Mouse (Mus musculus) intestine, embryonic 15.5 days (tissue): ENCODE measurements around the gene Cacna1e. TPM values are rescaled to one million over a fixed set of nuclear protein-coding genes. Genes with fewer than 3 reads are reported as not detected.

Experiments
- ATAC-seq: fragments of 200-750 bp; cut with Nextera tagmentation; 2 replicates; pipeline ENCODE4 v1.8.0; 2017; ENCODE audit warnings: moderate TSS enrichment, moderate library complexity
- H3K27ac ChIP-seq: fragments of 300-500 bp; sonication (generic); 2 replicates; pipeline ENCODE4 v1.5.1; 2015; ENCODE audit warnings: mild to moderate bottlenecking, inconsistent platforms
- H3K27me3 ChIP-seq: fragments of 300-500 bp; sonication (generic); replicated peaks from 2 replicates; pipeline ENCODE4 v1.6.1; 2015; ENCODE audit warnings: inconsistent platforms
- H3K36me3 ChIP-seq: fragments of 300-500 bp; sonication (generic); 2 replicates; pipeline ENCODE4 v1.6.1; 2015; ENCODE audit warnings: inconsistent platforms
- H3K4me1 ChIP-seq: fragments of 300-500 bp; sonication (generic); replicated peaks from 2 replicates; pipeline ENCODE4 v1.6.1; 2015; ENCODE audit warnings: inconsistent platforms
- H3K4me2 ChIP-seq: fragments of 300-500 bp; sonication (generic); replicated peaks from 2 replicates; pipeline ENCODE4 v1.6.1; 2015; ENCODE audit warnings: mild to moderate bottlenecking, inconsistent platforms
- H3K4me3 ChIP-seq: fragments of 300-500 bp; sonication (generic); replicated peaks from 2 replicates; pipeline ENCODE4 v1.5.1; 2015; ENCODE audit warnings: inconsistent platforms
- H3K9ac ChIP-seq: fragments of 300-500 bp; sonication (generic); 2 replicates; pipeline ENCODE4 v1.6.1; 2015; ENCODE audit warnings: inconsistent platforms
- H3K9me3 ChIP-seq: fragments of 300-500 bp; sonication (generic); 2 replicates; pipeline ENCODE4 v1.6.1; 2016; ENCODE audit warnings: inconsistent platforms
- WGBS: fragments of 180-500 bp; shearing (Covaris S2); methylation state at CpG from one replicate; pipeline ENCODE4 v1.1.7; 2015; 5-methylcytosine and 5-hydroxymethylcytosine counted together
- polyA plus RNA-seq: library from polyadenylated mRNA; unstranded; fragments of >200 nt; fragmentation: Nextera tagmentation; extraction: Ambion mirVana; gene quantifications from 2 replicates; pipeline ENCODE4 v1.2.1, GENCODE M21; 2015

Cacna1e gene
- polyA plus RNA-seq, 1 experiment from 2014 or later = 0.85 TPM

DNA sequence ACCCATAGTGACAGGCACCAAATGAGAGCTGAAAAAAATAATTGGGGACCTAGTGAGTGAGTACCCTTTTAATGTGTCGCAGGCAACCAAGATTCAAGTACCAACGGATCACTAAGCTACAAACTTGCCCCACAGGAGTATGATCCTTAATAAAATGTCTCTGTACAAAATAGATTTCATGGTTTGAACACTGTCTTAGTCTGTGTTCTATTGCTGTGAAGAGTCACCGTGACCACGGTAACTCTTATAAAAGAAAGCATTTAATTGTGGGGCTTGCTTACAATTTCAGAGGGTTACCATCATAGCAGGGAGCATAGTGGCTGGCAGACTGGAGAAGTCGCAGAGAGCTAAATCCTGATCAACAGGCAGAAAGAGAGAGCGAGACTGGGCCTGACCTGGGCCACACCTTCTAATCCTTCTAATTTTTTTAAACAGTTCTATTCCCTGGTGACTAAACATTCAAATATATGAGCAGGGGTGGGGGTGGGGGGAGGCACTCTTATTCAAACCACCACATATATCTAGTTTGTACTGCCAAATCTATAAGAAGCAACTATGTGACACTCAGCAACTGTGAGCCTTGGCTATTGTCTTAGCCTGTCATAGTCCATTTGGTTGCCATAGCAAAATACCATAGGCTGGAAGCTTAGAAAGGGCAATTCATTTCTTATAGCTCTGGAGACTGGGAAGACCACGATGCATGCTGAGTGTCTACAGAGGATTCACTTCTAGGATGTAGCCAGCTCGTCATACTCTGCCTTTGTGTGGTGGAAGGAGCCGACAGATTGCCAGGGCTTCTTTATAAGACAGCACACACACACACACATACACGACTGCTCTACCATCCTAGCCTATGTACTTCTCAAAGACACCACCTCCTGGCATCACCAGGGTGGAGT is 52.8 kb downstream of the Cacna1e start:
- Histone ChIP-seq H3K27ac (no peak overlapping the region), H3K4me1 (no peaks in the 10 kb centered on the region), H3K36me3 (no peaks in the 10 kb centered on the region), H3K4me2 (no peak overlapping the region), H3K9me3 (no peaks in the 10 kb centered on the region), H3K27me3 (no peaks in the 10 kb centered on the region), H3K4me3 (no peak overlapping the region), H3K9ac (no peak overlapping the region)
- WGBS = 82% methylated on average over 10 of the region's 10 CpGs
- no peak for ATAC-seq

DNA sequence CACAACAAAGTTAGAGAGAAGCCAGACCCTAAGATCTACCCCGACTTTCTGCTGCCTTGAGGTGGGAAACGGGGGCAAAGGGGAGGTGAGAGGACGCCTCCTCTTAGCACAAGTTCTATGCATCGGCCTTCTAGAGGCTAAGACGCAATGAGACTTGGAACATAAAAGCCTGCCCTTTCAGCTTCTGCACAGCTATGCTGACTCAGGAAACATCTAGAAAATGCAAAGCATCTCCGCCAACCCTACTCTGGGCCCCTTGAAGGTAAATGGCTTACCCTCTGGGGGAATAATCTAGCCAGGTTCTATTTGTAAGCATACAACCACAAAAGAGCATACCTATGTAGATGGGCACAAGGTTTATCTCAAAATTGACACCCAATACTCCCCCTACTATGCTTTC is 54.2 kb downstream of the Cacna1e start:
- no peak overlapping the region for H3K4me2 ChIP-seq
- no peak overlapping the region for H3K9ac ChIP-seq
- H3K27me3 ChIP-seq = no peaks in the 10 kb centered on the region
- no peaks in the 10 kb centered on the region for H3K36me3 ChIP-seq
- 79% methylated on average over 6 of the region's 6 CpGs for WGBS
- ATAC-seq = no peak
- H3K27ac ChIP-seq = no peak overlapping the region
- no peaks in the 10 kb centered on the region for H3K4me1 ChIP-seq
- no peaks in the 10 kb centered on the region for H3K9me3 ChIP-seq
- no peak overlapping the region for H3K4me3 ChIP-seq

DNA sequence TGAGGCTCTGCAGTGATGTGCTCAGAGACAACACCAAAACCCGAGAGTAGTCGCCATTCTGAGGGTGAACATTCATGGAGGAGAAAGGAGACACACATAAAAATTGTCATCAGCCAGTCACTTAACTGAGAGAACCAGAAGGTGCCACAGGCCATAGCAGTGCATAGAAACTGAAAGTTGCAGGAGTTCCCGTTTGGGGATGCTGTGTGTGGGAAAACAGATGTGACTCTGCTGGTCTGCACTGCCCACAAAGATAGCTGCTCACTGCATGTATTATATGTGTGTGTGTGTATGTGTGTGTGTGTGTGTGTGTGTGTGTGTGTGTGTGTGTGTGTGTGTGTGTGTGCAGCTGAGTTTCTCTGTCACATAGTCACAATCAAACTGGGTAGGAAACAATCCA is 61.2 kb downstream of the Cacna1e start:
- no peak overlapping the region for H3K27ac ChIP-seq
- H3K9ac ChIP-seq = no peak overlapping the region
- H3K27me3 ChIP-seq = no peaks in the 10 kb centered on the region
- H3K4me2 ChIP-seq = no peak overlapping the region
- H3K36me3 ChIP-seq = no peaks in the 10 kb centered on the region
- no peak overlapping the region for H3K4me3 ChIP-seq
- H3K9me3 ChIP-seq = no peaks in the 10 kb centered on the region
- H3K4me1 ChIP-seq = no peaks in the 10 kb centered on the region
- 58% methylated on average over 3 of the region's 3 CpGs for WGBS
- no peak for ATAC-seq

DNA sequence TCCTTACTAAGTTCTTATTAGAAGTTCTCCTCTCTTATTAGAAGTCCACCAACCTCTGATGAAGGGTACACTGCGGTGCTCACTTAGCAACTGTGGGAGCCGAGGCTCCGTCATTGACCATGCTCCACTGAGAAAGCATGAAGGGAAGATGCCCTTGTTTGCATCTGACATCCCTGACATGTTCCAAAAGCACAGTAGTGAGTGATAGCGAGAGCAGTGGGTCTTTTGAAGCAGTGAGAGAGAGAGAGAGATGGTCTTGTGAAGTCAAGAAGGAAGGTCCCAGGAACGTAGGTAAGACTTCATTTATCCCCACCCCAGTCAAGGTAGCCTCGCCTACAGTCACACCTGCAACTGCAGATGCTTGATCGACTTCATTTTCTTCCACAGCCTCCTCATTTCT is 63.9 kb downstream of the Cacna1e start:
- Histone ChIP-seq H3K36me3 (no peaks in the 10 kb centered on the region), H3K4me3 (no peak overlapping the region), H3K27me3 (no peaks in the 10 kb centered on the region), H3K27ac (no peak overlapping the region), H3K9me3 (no peaks in the 10 kb centered on the region), H3K4me2 (no peak overlapping the region), H3K9ac (no peak overlapping the region), H3K4me1 (no peaks in the 10 kb centered on the region)
- ATAC-seq = no peak
- 82% methylated on average over 7 of the region's 7 CpGs for WGBS

DNA sequence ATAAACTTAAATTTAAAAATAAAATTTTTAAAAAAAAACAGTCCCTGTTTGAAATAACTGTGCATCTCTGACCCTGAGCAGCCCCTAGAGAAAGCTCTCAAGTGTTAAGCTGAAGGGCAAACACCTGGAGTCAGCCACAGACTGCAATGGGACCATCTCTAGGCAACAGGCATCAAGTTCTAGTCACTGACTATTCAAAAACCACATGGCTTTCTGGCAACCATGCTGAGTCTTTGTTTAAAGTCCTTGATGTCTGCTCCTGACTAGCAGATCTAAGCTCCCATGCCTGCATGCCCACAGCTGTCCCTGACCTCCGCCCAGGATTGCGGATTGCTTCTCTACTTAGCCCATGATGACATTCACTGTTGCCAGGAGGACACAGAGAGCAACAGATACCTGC is 64.3 kb downstream of the Cacna1e start:
- Histone ChIP-seq H3K4me1 (no peaks in the 10 kb centered on the region), H3K9ac (no peak overlapping the region), H3K4me2 (no peak overlapping the region), H3K27me3 (no peaks in the 10 kb centered on the region), H3K4me3 (no peak overlapping the region), H3K36me3 (no peaks in the 10 kb centered on the region), H3K27ac (no peak overlapping the region), H3K9me3 (no peaks in the 10 kb centered on the region)
- ATAC-seq = no peak
- WGBS = 86% methylated on average over 2 of the region's 2 CpGs

DNA sequence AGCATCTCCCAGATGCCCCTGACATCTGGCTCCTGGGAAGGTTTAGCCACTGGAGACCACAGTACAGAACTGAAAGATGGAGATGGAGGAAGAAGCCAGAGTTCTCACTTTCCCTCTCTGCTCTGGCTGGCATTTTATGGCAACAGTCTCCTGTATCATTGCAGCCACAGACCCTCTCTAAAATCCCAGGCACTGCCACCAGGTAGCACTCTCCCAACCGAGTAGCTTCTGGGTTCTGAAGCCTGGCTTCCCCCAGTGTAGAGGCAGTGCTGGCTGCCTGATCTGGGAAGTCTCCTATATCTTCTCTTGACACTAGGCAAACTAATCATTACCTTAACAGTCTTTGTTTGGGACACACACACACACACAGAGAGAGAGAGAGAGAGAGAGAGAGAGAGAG is 65.6 kb downstream of the Cacna1e start:
- Histone ChIP-seq H3K9ac (no peak overlapping the region), H3K36me3 (no peaks in the 10 kb centered on the region), H3K27me3 (no peaks in the 10 kb centered on the region), H3K4me3 (no peak overlapping the region), H3K4me2 (no peak overlapping the region), H3K4me1 (no peaks in the 10 kb centered on the region), H3K27ac (no peak overlapping the region), H3K9me3 (no peaks in the 10 kb centered on the region)
- 19% methylated on average over 1 of the region's 1 CpGs for WGBS
- ATAC-seq = no peak

DNA sequence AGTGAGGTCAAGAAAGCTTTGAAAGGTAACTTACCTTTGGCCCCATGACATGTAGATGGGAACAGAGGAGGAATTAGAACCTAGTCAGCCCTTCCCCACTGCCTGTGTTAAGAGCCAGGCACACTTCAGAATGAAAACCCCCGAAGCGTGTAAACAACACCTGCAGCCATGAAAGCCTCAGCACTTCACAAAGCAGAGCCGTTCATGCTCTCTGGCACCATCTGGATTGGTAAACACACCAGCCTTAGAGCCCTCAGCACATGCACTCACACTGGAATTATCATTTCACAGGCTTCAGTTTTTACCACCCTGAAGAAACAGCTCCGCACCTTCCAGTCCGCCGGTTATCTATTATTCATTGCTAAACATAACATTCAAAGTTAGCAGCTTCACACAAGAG is 67.5 kb downstream of the Cacna1e start:
- no peak overlapping the region for H3K27ac ChIP-seq
- WGBS = 34% methylated on average over 6 of the region's 6 CpGs
- H3K4me3 ChIP-seq = no peak overlapping the region
- no peak overlapping the region for H3K9ac ChIP-seq
- H3K9me3 ChIP-seq = no peaks in the 10 kb centered on the region
- no peaks in the 10 kb centered on the region for H3K4me1 ChIP-seq
- H3K4me2 ChIP-seq = no peak overlapping the region
- no peaks in the 10 kb centered on the region for H3K27me3 ChIP-seq
- no peak for ATAC-seq
- H3K36me3 ChIP-seq = no peaks in the 10 kb centered on the region

DNA sequence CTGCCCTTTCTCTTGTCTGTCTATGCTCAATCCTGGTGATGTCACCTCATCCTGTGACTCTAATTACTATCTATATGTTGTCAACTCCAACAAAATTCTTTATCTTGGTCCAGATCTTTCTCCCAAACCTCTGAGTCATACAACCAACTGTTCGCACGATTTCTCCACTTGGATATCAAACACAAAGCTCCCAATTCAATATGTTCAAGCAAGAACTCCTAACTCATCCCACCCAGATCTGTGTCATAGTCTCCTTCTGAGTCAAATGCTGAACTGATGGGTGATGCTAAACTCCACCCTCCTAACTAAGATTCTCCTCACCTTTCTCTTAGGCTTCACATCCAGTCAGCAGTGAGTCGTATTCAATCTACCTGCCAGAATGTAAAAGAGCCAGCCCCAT is 68.0 kb downstream of the Cacna1e start:
- H3K4me1 ChIP-seq = no peaks in the 10 kb centered on the region
- no peak overlapping the region for H3K4me3 ChIP-seq
- H3K27me3 ChIP-seq = no peaks in the 10 kb centered on the region
- H3K9ac ChIP-seq = no peak overlapping the region
- no peak for ATAC-seq
- H3K4me2 ChIP-seq = no peak overlapping the region
- H3K9me3 ChIP-seq = no peaks in the 10 kb centered on the region
- no peak overlapping the region for H3K27ac ChIP-seq
- WGBS = 93% methylated on average over 3 of the region's 3 CpGs
- H3K36me3 ChIP-seq = no peaks in the 10 kb centered on the region

DNA sequence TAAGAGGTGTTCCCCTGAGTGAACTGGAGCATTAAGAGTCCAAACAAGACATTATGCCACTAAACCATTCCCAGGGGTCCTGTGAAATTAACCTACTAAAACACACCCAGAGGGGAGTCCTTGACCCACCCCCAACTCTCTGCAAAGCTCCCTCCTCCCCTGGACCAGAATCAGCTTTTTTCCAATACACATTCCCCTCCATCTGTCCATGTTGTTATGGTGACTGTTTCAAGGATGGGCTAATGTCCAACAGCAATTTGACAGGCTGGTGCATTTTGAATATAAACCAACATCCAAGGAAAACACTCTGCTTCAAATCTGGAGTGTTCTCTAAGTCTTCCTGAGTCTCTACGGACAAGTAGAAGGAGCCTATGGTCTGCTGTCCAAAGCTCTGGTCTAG is 78.6 kb downstream of the Cacna1e start:
- Histone ChIP-seq H3K9ac (no peak overlapping the region), H3K27me3 (no peaks in the 10 kb centered on the region), H3K4me2 (no peak overlapping the region), H3K4me1 (no peaks in the 10 kb centered on the region), H3K27ac (no peak overlapping the region), H3K9me3 (no peaks in the 10 kb centered on the region), H3K4me3 (no peak overlapping the region), H3K36me3 (no peaks in the 10 kb centered on the region)
- WGBS = 86% methylated on average over 1 of the region's 1 CpGs
- no peak for ATAC-seq

DNA sequence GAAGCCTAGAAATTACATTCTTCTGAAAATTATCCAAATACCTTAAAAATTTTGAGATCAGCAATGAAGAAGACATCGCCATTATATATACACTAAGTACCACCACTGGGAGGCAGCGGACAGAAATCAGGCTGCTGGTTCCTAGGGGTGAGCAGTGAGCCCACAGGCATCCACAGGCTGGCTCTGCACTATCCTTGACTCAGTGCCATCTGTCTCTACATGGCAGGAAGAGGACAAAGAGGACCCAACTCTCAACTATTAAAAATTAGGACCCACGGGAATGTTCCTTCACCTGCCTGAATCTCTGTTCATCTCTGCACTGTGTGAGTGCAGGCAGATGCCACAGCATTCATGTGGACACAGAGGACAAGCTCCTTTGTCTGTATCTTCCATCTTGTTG is 79.3 kb downstream of the Cacna1e start:
- no peaks in the 10 kb centered on the region for H3K27me3 ChIP-seq
- WGBS = 98% methylated on average over 3 of the region's 3 CpGs
- no peaks in the 10 kb centered on the region for H3K4me1 ChIP-seq
- ATAC-seq = no peak
- H3K36me3 ChIP-seq = no peaks in the 10 kb centered on the region
- no peaks in the 10 kb centered on the region for H3K9me3 ChIP-seq
- no peak overlapping the region for H3K9ac ChIP-seq
- no peak overlapping the region for H3K4me2 ChIP-seq
- no peak overlapping the region for H3K4me3 ChIP-seq
- H3K27ac ChIP-seq = no peak overlapping the region

DNA sequence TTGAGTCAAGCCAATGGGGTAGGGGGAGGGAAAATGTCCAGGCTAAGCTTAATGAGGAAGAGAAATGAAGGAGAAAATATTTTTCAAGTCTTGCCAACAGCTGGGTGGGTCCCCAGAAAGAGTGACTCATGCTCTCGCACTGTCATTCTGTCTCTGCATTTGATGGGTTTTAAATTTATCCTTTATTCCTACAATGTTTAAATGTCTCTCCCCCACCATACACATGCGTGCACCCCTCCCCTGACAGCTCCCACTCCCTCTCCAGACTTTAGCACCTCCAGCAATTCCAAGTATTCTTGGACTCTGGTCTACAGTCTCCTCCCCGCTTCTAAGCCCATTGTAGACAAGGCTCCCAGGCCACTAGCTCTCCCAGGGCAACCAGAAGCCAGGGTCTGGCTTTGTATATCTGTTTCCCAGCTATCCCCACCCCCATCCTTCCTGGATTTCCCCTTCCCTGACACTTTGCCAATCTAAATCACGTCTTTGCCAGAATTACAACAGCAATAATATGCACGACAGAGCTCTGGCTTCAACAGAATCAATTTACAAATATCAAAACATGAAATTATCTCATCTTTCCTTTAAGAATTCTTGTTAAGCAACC is 81.9 kb downstream of the Cacna1e start:
- 54% methylated on average over 5 of the region's 5 CpGs for WGBS
- Histone ChIP-seq H3K4me3 (no peak overlapping the region), H3K9ac (no peak overlapping the region), H3K27ac (no peak overlapping the region), H3K27me3 (no peaks in the 10 kb centered on the region), H3K4me1 (no peaks in the 10 kb centered on the region), H3K9me3 (no peaks in the 10 kb centered on the region), H3K4me2 (no peak overlapping the region), H3K36me3 (no peaks in the 10 kb centered on the region)
- no peak for ATAC-seq

DNA sequence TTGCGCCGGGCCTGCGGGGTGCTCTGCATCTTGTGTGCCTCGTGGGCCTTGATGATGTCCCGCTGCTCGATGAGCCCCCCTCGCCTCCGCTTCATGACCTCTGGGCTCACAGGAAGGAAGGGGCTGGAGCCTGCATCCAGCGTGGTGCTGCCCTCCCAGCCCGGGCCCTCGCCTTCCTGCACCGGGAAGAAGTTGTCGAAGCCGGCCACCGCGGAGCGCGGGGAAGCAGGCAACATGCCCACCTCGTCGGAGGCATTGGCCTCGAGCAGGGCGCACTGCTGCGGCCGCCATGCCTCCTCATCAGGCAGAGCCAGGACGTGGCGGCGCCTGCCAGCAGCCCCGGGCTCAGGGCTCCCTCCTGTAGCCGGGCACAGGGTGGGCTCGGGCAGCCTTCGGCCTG is 85.0 kb downstream of the Cacna1e start:
- Histone ChIP-seq H3K9ac (no peak overlapping the region), H3K27me3 (no peaks in the 10 kb centered on the region), H3K36me3 (no peaks in the 10 kb centered on the region), H3K4me2 (no peak overlapping the region), H3K9me3 (no peaks in the 10 kb centered on the region), H3K27ac (no peak overlapping the region), H3K4me1 (no peaks in the 10 kb centered on the region), H3K4me3 (no peak overlapping the region)
- WGBS = 71% methylated on average over 31 of the region's 31 CpGs
- no peak for ATAC-seq

DNA sequence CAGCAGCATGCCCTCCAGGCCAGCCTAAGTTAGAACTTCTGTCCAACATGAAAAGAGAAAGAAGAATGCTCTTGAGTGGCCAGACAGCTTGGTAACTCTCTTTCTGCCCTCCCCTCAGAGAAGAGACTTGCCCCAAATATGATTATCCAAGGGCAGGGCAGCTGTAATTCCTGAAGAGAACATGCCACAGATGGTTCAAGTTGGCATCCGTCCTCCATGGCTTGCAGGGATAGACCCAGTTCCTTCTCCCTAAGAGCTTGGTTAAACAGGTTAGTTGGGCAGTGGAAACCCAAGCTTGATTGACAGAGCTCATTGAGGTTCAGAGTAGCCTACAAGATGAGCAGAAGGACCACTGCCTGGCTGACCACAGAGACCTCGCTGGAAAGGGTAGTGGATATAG is 85.5 kb downstream of the Cacna1e start:
- H3K4me2 ChIP-seq = no peak overlapping the region
- no peaks in the 10 kb centered on the region for H3K4me1 ChIP-seq
- no peaks in the 10 kb centered on the region for H3K36me3 ChIP-seq
- no peak overlapping the region for H3K4me3 ChIP-seq
- no peak for ATAC-seq
- no peak overlapping the region for H3K9ac ChIP-seq
- H3K27ac ChIP-seq = no peak overlapping the region
- H3K9me3 ChIP-seq = no peaks in the 10 kb centered on the region
- 69% methylated on average over 2 of the region's 2 CpGs for WGBS
- H3K27me3 ChIP-seq = no peaks in the 10 kb centered on the region
